Mouse (Mus musculus): Measurements from ENCODE around the gene Anp32a. TPM values are rescaled to one million over a fixed set of nuclear protein-coding genes. Genes with fewer than 3 reads are reported as not detected.
A peak's percentile ranks its signal among the peaks of the same experiment; 100 is the strongest.

The Anp32a gene
- 208 and 232 TPM in 2 replicates for polyA plus RNA-seq (2016; fragmentation: Nextera tagmentation; extraction: Ambion mirVana)

GRCm38 (mm10) chr9:62341123-62341486, at the start of gene Anp32a:
Anp32a (plus strand) TSS chr9:62341293.
- Histone ChIP-seq H3K4me3 (peak within 1 kb of the TSS; percentile 95), H3K4me1 (peaks cover 35% of the 10 kb centered on the region), H3K9me3 (no peaks in the 10 kb centered on the region), H3K27me3 (replicated peaks; ENCODE audit: low read depth, poor library complexity, severe bottlenecking) (no peaks in the 10 kb centered on the region), H3K27ac (replicated peaks) (peak within 1 kb of the TSS; percentile 100), H3K36me3 (replicated peaks) (0 out of 2 replicates have a peak, but pooled peaks cover 4% of the 10 kb centered on the region)
- under 1% methylated on average over 34 of the region's 34 CpGs for WGBS
- DNase-seq (ENCODE audit: low spot score), result peak; percentile 98

DNA sequence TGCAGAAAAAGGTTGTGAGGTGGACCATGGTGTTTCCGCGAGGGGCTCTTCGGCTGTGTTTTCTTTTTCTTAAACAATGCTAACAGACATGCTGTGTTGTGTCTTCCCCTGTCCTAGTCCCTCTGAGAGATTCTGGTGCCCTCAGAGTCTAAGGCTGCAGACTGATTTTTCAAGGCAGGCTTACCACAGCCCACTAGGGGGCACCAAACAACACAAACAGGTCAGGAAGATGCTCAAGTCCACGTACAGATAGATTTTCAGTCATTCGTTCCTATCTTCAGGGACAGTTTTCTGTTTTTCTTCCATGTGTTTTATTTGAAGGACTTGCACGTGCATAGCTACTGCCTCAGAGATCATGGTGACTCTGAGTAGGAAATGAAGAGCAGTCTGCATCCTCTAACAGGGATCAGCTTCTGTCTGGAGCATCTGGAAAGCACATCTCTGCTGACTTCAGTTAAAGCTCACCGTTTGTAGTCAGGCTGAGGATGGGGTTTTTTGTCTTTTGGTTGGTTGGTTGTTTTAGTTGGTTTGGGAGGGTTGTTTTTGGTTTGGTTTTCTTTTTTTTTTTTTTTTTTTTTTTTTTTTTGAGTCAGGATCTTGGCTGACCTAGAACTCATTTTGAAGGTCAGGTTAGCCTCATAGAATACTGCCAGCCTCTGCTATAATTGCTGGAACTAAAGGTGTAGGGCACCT, 45.9 kb upstream of the Anp32a start:
- Histone ChIP-seq H3K4me1 (0 out of 2 replicates have a peak, but pooled peaks cover 5% of the 10 kb centered on the region), H3K4me3 (no peak overlapping the region), H3K27ac (replicated peaks) (no peak overlapping the region), H3K36me3 (replicated peaks) (no peaks in the 10 kb centered on the region), H3K27me3 (replicated peaks; ENCODE audit: low read depth, poor library complexity, severe bottlenecking) (no peaks in the 10 kb centered on the region), H3K9me3 (no peaks in the 10 kb centered on the region)
- DNase-seq (ENCODE audit: low spot score), result peak; percentile 80
- WGBS, result 37% methylated on average over 7 of the region's 7 CpGs

DNA sequence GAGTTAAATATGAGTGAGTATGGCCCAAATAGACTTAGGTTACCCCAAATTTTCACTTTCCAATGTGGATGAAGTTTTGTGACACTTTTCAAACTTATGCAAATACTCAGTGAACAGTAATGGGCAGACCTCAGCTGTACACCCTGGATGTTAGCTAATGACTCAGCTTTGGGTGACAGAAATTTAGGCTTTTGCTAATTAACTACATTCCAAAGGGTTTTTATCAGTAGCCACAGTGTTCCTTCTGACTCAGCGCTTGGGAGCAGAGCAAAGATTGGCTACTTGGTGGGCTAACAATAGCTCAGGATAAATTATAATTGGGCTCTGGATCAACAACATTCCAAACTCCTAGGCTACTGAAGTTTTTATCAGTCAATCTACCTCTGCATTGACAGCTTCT, 44.2 kb upstream of the Anp32a start:
- Histone ChIP-seq H3K4me3 (no peak overlapping the region), H3K27ac (replicated peaks) (no peak overlapping the region), H3K4me1 (0 out of 2 replicates have a peak, but pooled peaks cover 5% of the 10 kb centered on the region), H3K27me3 (replicated peaks; ENCODE audit: low read depth, poor library complexity, severe bottlenecking) (no peaks in the 10 kb centered on the region), H3K36me3 (replicated peaks) (no peaks in the 10 kb centered on the region), H3K9me3 (no peaks in the 10 kb centered on the region)
- 75% methylated on average over 1 of the region's 1 CpGs for WGBS
- DNase-seq (ENCODE audit: low spot score), result no peak

DNA sequence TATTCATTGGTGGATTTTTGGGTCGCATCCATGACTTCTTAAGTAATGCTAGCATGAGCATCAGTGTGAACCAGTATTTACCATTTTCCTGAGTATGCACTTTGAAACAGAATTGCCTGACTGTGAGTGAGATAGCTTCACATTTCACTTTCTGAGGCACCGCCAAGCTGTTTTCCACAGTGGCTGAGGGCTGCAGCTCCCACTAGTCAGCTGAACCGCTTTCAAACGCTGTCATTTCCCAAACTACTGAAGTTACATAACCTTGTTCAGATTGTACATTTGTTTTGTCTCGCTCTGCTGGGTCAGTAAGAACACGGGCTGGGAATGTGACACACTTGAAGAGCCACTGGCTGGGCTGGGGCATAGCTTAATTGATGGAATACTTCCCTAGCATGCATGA, 25.5 kb upstream of the Anp32a start:
- DNase-seq (ENCODE audit: low spot score), result no peak
- WGBS, result 91% methylated on average over 6 of the region's 6 CpGs
- H3K9me3 ChIP-seq, result peaks cover 4% of the 10 kb centered on the region; the same call in 1 of the 2 replicates
- no peaks in the 10 kb centered on the region for H3K36me3 ChIP-seq (replicated peaks)
- no peaks in the 10 kb centered on the region for H3K4me1 ChIP-seq
- no peak overlapping the region for H3K4me3 ChIP-seq
- no peaks in the 10 kb centered on the region for H3K27me3 ChIP-seq (replicated peaks; ENCODE audit: low read depth, poor library complexity, severe bottlenecking)
- H3K27ac ChIP-seq (replicated peaks), result no peak overlapping the region

DNA sequence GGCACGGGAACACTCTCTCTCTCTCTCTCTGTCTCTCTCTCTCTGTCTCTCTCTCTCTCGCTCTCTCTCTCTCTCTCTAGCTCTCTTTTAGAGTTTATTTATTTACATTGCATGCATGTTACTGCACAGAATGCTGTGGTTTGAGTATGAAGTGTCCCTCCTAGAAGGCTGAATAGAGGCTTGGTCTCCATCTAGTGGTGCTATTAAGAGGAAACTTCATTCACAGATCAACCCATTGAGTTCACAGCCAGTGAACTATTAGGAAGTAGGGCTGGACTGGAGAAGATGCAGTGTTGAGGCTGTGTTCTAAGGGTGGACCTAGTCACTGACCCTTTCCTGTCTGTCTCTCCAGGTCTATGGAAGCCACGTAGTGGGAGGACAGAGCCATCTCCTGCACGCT, 22.4 kb upstream of the Anp32a start:
- WGBS, result 77% methylated on average over 4 of the region's 4 CpGs
- Histone ChIP-seq H3K36me3 (replicated peaks) (no peaks in the 10 kb centered on the region), H3K27ac (replicated peaks) (no peak overlapping the region), H3K27me3 (replicated peaks; ENCODE audit: low read depth, poor library complexity, severe bottlenecking) (no peaks in the 10 kb centered on the region), H3K4me3 (no peak overlapping the region), H3K4me1 (no peaks in the 10 kb centered on the region), H3K9me3 (peaks cover 8% of the 10 kb centered on the region)
- DNase-seq (ENCODE audit: low spot score), result no peak

DNA sequence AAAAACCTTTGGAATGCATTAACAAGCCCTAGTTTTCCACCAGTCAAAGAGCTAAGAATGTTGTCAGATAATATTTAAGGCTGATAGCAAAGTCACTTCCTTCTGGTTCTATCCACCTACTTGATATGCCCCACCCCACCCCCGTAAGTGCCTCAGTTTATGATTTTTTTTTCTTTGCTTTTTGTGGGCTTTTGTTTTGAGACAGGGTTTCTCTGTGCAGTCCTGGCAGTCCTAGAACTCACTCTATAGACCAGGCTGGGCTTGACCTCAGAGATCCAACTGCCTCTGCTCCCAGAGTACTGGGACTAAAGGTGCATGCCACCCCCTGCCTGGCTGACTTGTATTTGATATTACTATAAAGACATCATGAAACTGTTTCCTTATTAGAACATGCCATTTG, 17.3 kb upstream of the Anp32a start:
- 87% methylated on average over 1 of the region's 1 CpGs for WGBS
- Histone ChIP-seq H3K27ac (replicated peaks) (no peak overlapping the region), H3K36me3 (replicated peaks) (no peaks in the 10 kb centered on the region), H3K4me3 (no peak overlapping the region), H3K4me1 (no peaks in the 10 kb centered on the region), H3K27me3 (replicated peaks; ENCODE audit: low read depth, poor library complexity, severe bottlenecking) (no peaks in the 10 kb centered on the region), H3K9me3 (peaks cover 4% of the 10 kb centered on the region; the same call in 1 of the 2 replicates)
- no peak for DNase-seq (ENCODE audit: low spot score)

DNA sequence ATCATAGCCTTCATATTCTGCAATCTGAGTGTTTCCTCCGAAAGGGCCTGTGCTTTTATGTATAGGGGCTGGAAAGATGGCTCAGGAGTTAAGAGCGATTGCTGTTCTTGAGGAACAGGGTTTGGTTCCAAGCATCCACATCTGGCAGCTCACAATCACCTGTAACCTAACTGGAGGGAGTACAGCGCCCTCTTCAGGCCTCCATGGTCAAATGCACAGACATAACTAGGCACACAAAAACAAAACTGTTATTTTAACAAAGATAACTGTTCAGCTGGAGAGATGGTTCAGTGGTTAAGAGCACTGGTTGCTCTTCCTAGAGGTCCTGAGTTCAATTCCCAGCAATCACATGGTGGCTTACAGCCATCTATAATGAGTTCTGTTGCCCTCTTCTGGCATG, 15.1 kb upstream of the Anp32a start:
- H3K27ac ChIP-seq (replicated peaks), result no peak overlapping the region
- no peaks in the 10 kb centered on the region for H3K36me3 ChIP-seq (replicated peaks)
- peaks cover 2% of the 10 kb centered on the region; the same call in 1 of the 2 replicates for H3K9me3 ChIP-seq
- no peaks in the 10 kb centered on the region for H3K27me3 ChIP-seq (replicated peaks; ENCODE audit: low read depth, poor library complexity, severe bottlenecking)
- no peaks in the 10 kb centered on the region for H3K4me1 ChIP-seq
- H3K4me3 ChIP-seq, result no peak overlapping the region
- 71% methylated on average over 3 of the region's 3 CpGs for WGBS
- no peak for DNase-seq (ENCODE audit: low spot score)

DNA sequence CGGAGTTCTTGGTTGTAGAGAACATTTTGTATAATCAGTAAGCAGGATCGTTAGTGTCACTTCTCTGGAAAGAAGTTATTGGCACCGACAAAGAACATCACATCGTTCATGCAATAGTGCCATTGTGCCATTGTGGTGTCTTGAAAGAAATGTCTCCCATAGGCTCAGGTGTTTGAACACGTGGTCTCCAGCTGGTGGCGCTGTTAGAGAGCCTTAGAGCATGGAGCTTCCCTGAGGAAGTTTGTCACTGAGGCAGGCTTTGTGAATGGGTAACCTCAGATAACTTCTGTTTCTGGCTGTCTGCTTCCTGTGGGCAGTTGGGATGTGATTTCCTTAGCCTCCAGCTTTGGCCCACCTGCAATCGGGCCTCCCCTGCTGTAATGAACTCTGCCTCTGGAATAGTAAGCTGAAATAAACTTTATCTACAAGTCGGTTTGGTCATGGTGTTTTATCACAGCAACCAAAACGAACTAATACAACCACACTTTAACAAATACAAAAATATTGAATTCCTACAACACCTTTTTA, 6.7 kb upstream of the Anp32a start:
- 91% methylated on average over 9 of the region's 9 CpGs for WGBS
- Histone ChIP-seq H3K4me3 (no peak overlapping the region), H3K4me1 (peaks cover 17% of the 10 kb centered on the region), H3K27me3 (replicated peaks; ENCODE audit: low read depth, poor library complexity, severe bottlenecking) (no peaks in the 10 kb centered on the region), H3K36me3 (replicated peaks) (0 out of 2 replicates have a peak, but pooled peaks cover 4% of the 10 kb centered on the region), H3K27ac (replicated peaks) (no peak overlapping the region), H3K9me3 (peaks cover 6% of the 10 kb centered on the region; the same call in 1 of the 2 replicates)
- DNase-seq (ENCODE audit: low spot score), result no peak

- DNase-seq (ENCODE audit: low spot score), result no peak
- Histone ChIP-seq H3K9me3 (peaks cover 6% of the 10 kb centered on the region; the same call in 1 of the 2 replicates), H3K27ac (replicated peaks) (no peak overlapping the region), H3K27me3 (replicated peaks; ENCODE audit: low read depth, poor library complexity, severe bottlenecking) (no peaks in the 10 kb centered on the region), H3K4me3 (no peak overlapping the region), H3K36me3 (replicated peaks) (0 out of 2 replicates have a peak, but pooled peaks cover 4% of the 10 kb centered on the region), H3K4me1 (peaks cover 26% of the 10 kb centered on the region)
- WGBS, result 51% methylated on average over 12 of the region's 12 CpGs
Measured at GRCm38 (mm10) chr9:62335396-62335795, 5.7 kb upstream of the Anp32a start.

- WGBS, result 81% methylated on average over 4 of the region's 4 CpGs
- Histone ChIP-seq H3K4me3 (no peak overlapping the region), H3K27me3 (replicated peaks; ENCODE audit: low read depth, poor library complexity, severe bottlenecking) (no peaks in the 10 kb centered on the region), H3K36me3 (replicated peaks) (0 out of 2 replicates have a peak, but pooled peaks cover 4% of the 10 kb centered on the region), H3K9me3 (peaks cover 6% of the 10 kb centered on the region; the same call in 1 of the 2 replicates), H3K27ac (replicated peaks) (no peak overlapping the region), H3K4me1 (peaks cover 26% of the 10 kb centered on the region)
- no peak for DNase-seq (ENCODE audit: low spot score)
Measured at GRCm38 (mm10) chr9:62337924-62338635, 3.0 kb upstream of the Anp32a start.

DNA sequence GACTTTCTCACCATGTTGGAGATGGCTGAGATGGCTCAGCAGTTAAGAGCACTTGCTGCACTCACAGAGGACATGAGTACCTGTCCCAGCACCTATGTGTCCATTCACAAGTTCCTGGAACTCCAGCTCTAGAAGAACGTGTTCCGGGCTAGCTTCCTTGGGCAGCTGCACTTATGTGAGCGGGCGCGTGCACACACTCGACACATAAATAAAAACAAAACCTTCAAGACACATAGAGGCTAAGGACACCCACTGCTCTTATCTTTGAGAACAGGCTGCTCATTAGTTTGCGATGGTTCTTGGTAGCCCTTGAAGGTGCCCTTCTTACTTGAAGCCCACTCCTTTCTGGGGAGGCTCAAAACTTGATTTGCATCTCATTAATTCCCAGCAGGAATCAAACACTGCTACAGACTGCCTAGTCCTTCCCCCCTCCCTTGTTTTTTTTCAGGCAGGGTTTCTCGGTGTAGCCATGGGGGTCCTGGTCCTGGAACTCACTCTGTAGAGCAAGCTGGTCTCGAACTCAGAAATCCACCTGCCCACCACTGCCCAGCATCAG, 2.4 kb upstream of the Anp32a start:
- no peak overlapping the region for H3K27ac ChIP-seq (replicated peaks)
- H3K4me3 ChIP-seq, result no peak overlapping the region
- WGBS, result 77% methylated on average over 9 of the region's 9 CpGs

DNA sequence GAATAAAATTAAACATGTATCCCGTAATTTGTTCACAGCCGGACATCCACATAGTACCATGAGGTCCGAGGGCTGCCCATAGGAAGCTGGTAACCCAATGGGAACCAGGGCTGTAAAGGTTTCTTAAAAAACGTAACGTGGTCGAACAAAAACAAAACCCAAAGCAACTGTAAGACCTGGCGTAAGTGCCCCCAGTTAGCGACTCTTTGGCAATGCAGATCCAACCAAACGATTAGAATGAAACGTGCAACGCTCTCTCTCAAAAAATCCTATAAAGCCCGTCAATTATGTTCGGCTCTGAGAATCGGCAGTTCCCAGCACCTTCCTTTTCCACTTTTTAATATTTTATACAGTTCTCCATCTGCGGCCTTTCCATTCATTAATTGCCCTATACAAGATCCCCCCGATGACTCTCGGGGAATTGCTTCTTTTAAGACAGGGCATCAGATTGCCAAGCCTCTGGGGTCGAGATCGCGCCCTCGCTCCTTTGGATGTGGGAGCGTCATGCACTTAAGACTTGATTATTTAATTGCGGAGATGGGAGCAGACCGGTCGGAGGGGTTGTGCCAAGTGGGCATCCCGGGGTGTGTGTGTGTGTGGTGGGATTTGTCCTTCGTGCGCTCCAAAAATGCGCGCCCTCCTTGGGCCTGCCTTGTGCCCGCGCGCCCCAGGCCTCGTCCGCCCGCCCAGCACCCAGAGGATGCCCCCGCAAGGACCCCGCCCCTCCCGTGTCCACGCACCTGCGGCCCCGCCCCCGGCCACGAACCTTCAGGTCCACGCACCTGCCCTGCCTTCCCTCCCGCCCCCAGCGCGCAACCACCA, 581 bp upstream of the Anp32a start:
- H3K27ac ChIP-seq (replicated peaks), result peak overlapping the region; percentile 100
- WGBS, result 2% methylated on average over 48 of the region's 48 CpGs
- no peaks in the 10 kb centered on the region for H3K9me3 ChIP-seq

More for the DNA sequence above, 2.4 kb upstream of the Anp32a start:
- 0 out of 2 replicates have a peak, but pooled peaks cover 4% of the 10 kb centered on the region for H3K36me3 ChIP-seq (replicated peaks)
- H3K4me1 ChIP-seq, result peaks cover 26% of the 10 kb centered on the region
- no peaks in the 10 kb centered on the region for H3K27me3 ChIP-seq (replicated peaks; ENCODE audit: low read depth, poor library complexity, severe bottlenecking)
- peaks cover 6% of the 10 kb centered on the region; the same call in 1 of the 2 replicates for H3K9me3 ChIP-seq
- no peak for DNase-seq (ENCODE audit: low spot score)

More for the DNA sequence above, 581 bp upstream of the Anp32a start:
- H3K4me1 ChIP-seq, result peaks cover 35% of the 10 kb centered on the region
- H3K4me3 ChIP-seq, result peak overlapping the region; percentile 95
- no peaks in the 10 kb centered on the region for H3K27me3 ChIP-seq (replicated peaks; ENCODE audit: low read depth, poor library complexity, severe bottlenecking)
- 0 out of 2 replicates have a peak, but pooled peaks cover 4% of the 10 kb centered on the region for H3K36me3 ChIP-seq (replicated peaks)
- no peak for DNase-seq (ENCODE audit: low spot score)
